Mouse (Mus musculus): Measurements from ENCODE around the gene A4galt. TPM values are rescaled to one million over a fixed set of nuclear protein-coding genes. Genes with fewer than 3 reads are reported as not detected.
A peak's percentile ranks its signal among the peaks of the same experiment; 100 is the strongest.
"Not testable (repeated sequence)": the region's sequence is repeated elsewhere in the genome, so short reads cannot be mapped to it uniquely, and the experiment has no call there.

A4galt gene
- 1 to 10 TPM; 3.0 to 3.3 TPM for total RNA-seq (2021)
- long read RNA-seq, experiment 1, partial matches to known transcripts = 0 of 1 reads
- long read RNA-seq, experiment 1, other reads (novel, unspliced or antisense) = 0 of 1 reads
- long read RNA-seq, experiment 2 = 0 reads

- DNase-seq (ENCODE audit: low spot score) = peak; percentile 62
Observed at GRCm38 (mm10) chr15:83251176-83252004, at the start of gene A4galt. Gene A4galt, minus strand, starts transcription at chr15:83251774.

- no peak for DNase-seq (ENCODE audit: low spot score)
Observed at GRCm38 (mm10) chr15:83299916-83300582, 48.5 kb upstream of the A4galt start.

- no peak for DNase-seq (ENCODE audit: low spot score)
Observed at GRCm38 (mm10) chr15:83299450-83299849, 47.9 kb upstream of the A4galt start.

- DNase-seq (ENCODE audit: low spot score) = no peak
Observed at GRCm38 (mm10) chr15:83298810-83299209, 47.2 kb upstream of the A4galt start.

- DNase-seq (ENCODE audit: low spot score) = no peak
Observed at GRCm38 (mm10) chr15:83298313-83298712, 46.7 kb upstream of the A4galt start.

- DNase-seq (ENCODE audit: low spot score) = no peak
Observed at GRCm38 (mm10) chr15:83296771-83297311, 45.3 kb upstream of the A4galt start.

GRCm38 (mm10) chr15:83296050-83296449 is 44.5 kb upstream of the A4galt start:
- DNase-seq (ENCODE audit: low spot score) = no peak

GRCm38 (mm10) chr15:83294954-83295353 is 43.4 kb upstream of the A4galt start:
- no peak for DNase-seq (ENCODE audit: low spot score)

- no peak for DNase-seq (ENCODE audit: low spot score)
Observed at GRCm38 (mm10) chr15:83293706-83294645, 42.4 kb upstream of the A4galt start.

GRCm38 (mm10) chr15:83293144-83293543 is 41.6 kb upstream of the A4galt start:
- DNase-seq (ENCODE audit: low spot score) = no peak

- no peak for DNase-seq (ENCODE audit: low spot score)
Observed at GRCm38 (mm10) chr15:83292261-83293056, 40.9 kb upstream of the A4galt start.

GRCm38 (mm10) chr15:83290899-83291298 is 39.3 kb upstream of the A4galt start:
- DNase-seq (ENCODE audit: low spot score) = no peak

- DNase-seq (ENCODE audit: low spot score) = no peak
Observed at GRCm38 (mm10) chr15:83284828-83285227, 33.3 kb upstream of the A4galt start.

- DNase-seq (ENCODE audit: low spot score) = no peak
Observed at GRCm38 (mm10) chr15:83282397-83282796, 30.8 kb upstream of the A4galt start.

- no peak for DNase-seq (ENCODE audit: low spot score)
Observed at GRCm38 (mm10) chr15:83281303-83281702, 29.7 kb upstream of the A4galt start.

- DNase-seq (ENCODE audit: low spot score) = no peak
Observed at GRCm38 (mm10) chr15:83278579-83278978, 27.0 kb upstream of the A4galt start.

- DNase-seq (ENCODE audit: low spot score) = no peak
Observed at GRCm38 (mm10) chr15:83277451-83277850, 25.9 kb upstream of the A4galt start.

GRCm38 (mm10) chr15:83274237-83274636 is 22.7 kb upstream of the A4galt start:
- not testable (repeated sequence) for DNase-seq (ENCODE audit: low spot score)

GRCm38 (mm10) chr15:83273017-83273416 is 21.4 kb upstream of the A4galt start:
- no peak for DNase-seq (ENCODE audit: low spot score)

- not testable (repeated sequence) for DNase-seq (ENCODE audit: low spot score)
Observed at GRCm38 (mm10) chr15:83271221-83271620, 19.6 kb upstream of the A4galt start.

All from gastrocnemius, adult 18-20 months (tissue).